Mouse (Mus musculus) heart, adult 18-20 months (tissue): ENCODE data around the gene Gm28710. TPM values are rescaled to one million over a fixed set of nuclear protein-coding genes. Genes with fewer than 3 reads are reported as not detected.

Source experiments
- DNase-seq, 2 experiments: peaks; one replicate each; pipeline ENCODE4 v3.0.0; 2021 to 2022; ENCODE audit warnings: mixed read lengths in 1 of 2
- long read RNA-seq, 2 experiments: library from polyadenylated mRNA; stranded (forward); transcript quantifications; one replicate each; pipeline ENCODE4 v2.0.0; 2021
- total RNA-seq, 2 experiments: library from RNA; stranded (reverse); gene quantifications; 2 replicates each; pipeline ENCODE4 v1.2.3; 2021

Gm28710 gene
- total RNA-seq, result not detected
- long read RNA-seq, experiment 1, result 0 reads
- long read RNA-seq, experiment 2, result 0 reads

DNA sequence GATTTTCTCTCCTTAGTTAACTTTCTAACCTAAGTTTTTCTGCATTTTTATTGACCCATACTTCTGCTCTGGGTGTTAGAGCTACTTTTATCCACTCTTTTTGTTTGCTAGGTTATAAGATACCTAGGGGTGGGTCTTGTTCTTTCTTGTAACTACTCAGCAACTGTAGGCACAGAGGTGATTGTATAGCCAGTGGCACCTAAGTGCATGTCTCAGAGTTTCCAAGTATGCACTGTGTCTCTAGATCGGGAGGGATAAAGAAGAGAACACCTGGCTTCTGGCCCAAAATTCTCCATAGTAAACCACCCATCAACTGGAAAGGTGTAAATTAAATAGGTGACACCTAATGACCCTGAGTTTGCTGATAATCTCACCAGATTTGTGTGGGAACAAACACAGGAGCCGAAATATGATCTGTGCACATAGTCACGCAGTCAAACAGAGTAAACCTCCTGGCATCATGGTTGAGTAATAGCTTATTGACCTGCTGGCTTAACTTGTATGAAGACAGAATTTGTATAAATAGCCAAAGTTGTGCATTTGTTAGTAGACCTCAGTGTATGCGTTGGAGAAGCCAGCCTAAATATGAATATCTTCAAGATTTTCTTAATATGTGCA lies at the start of gene Gm28710:
Gene Gm28710 (plus strand): TSS at position 568 of the 618 bp plus-strand sequence.
- no peak for DNase-seq

DNA sequence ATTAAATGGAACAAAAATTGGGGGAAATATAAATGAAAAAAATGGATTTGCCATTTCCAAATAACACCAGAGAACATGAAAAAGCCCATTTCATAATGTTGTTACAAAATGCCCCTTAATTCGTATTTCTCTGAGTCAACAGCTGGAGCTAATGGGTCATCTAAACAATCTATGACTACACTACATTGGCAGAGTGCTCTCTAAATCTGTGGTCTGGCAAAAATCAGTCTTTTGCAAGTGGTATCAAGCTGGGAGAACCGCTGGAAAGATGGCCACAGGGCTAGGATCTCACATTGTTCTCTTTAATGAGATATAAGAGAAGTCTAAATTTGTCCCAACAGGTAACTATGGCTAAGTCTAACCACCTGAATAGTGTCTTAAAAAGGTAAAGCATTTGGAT lies 14.4 kb upstream of the Gm28710 start:
- no peak for DNase-seq

DNA sequence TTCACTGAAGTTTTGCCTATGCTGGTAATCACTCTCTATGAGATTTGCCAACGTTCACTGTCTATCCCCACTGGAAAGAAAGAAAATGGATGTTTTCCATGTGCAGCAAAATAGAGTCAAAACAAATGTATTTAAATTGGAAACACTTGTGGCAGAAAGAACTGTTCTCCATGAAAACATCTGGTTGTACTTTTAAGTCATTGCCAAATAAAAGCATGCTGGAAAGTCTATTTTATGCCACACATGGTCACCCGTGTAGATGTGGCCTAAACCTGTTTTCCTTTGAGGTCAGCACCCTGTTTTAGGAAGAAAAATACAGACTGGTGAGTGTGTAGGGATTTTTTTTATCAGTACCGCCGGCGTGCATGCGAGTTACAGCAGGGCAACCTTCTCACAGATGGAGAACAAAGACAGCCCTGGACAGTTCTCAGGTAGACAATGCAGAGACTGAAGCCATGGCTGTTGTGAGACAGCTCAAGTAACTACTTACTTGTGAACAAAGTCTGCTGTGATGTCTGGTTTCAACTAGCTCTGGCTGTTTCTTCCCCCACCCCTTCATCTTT lies 12.9 kb upstream of the Gm28710 start:
- no peak for DNase-seq

DNA sequence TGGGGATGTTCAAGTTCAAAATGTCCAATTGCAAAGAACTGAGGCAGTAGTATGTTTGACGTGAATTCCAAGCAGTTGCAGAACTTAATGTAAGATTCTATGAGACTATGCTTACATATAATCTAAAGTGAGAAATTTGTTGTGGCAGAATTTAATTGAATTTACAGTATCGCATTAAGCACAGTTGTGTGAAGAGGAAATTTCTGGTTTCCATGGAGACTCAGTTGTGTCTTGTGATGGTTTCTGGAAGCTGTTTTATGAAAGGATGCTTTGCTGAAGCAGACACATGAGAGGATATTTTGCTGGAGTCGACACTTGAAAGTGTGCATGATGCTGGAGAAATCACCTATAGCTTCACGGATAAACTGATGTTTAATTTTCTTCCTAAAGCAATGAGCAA lies 6.0 kb upstream of the Gm28710 start:
- DNase-seq, result no peak

DNA sequence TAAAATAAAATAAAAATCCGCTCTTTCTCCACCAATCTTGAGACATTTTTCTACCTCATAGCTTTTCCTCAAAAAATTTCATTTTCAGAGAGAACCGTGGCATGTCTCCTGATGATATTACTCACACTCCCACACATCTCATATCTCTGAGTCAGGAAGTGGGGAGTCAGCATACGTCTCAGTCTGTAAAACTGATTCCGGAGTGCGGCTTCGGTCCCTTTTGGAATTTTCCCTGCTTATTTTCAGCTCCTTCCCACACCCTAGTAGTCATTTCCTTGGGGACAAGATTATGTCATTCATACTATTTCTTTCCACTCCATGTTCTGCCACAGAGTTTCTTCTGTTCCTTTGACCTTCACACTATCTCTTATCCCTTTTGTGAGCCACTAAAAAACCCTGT lies 3.4 kb downstream of the Gm28710 start:
- DNase-seq, result peak in 1 of 2 experiments; percentile 0

DNA sequence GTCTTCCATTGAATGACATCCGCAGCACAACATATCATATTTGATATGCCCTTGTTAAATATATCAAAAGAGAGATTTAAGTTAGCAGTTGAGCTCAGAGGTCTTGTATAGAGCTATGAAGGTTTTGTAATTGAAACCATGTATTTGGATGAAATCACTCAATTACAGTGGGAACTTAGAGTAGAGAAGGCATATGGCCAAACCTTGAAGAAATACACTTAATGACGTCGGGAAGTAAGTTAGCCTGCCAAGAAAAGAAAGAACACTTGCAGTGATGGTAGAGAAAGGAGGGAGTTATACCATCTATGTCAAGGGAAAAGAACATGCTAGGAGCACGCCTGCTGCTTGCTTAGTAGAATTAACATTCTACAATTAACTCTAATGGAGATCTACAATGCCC lies 11.1 kb downstream of the Gm28710 start:
- no peak for DNase-seq

DNA sequence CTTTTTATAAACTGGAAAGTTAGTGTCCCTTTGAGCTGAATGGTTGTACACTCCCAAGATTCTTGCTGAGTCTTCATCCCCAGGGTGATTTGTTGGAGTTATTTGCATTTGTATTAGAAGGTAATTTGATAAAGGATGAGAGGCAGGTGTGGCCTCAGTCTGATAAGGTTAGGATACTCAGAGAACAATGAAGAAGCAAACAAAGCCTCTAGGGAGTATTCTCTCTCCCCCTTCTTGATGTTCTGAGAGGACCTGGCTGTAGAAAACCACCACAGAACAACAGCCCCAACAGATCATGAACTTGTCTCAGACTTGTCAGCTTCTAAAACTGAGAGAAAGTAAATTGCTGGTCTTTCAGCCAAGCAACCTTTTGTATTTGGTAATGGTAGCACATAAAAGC lies 47.4 kb downstream of the Gm28710 start:
- DNase-seq, result no peak

DNA sequence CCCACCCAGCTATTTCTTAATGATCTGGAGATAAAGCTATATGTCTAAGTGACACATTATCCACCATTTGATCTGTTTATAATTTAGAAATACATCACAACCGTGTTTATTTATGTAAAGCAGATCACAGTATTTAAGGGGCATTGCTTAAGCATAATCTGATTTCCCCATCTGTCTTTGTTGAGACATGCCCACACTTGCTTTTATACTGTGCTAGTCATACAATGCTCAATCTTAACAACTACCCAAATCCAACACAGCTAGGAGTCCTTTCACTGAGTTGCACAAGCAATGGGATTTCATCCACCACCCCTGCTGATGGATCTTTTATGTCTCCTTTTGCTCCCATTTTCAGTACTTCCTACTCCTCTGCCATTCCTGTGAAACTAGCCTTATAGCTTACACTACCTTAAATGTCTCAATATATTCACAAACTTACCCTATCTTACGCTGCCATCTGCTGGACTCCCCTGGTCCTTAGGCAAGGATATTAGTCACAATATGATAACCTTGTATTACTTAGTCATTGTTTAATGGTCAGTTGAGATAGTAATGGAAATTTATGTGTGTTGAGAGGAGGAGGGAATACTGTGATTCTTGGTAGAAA lies 77.8 kb downstream of the Gm28710 start:
- DNase-seq, result peak; percentile 2 to 38

DNA sequence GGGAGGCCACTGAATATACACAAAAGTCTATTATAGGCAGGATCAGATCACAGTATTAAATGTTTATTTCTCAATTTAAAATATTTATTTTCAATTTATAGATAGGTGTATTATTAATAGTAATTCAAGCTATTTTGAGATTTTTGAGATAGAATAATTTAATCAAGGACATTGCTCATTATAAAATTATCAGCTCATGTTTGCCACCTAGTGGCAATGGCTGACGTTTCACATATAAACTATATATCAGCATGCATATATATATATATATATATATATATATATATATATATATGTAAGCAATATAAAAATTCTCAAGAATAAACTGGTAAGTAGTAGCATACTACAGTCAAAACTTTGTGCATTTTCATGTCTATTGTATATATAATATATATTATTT lies 102.6 kb downstream of the Gm28710 start:
- peak in 1 of 2 experiments; percentile 3 for DNase-seq

DNA sequence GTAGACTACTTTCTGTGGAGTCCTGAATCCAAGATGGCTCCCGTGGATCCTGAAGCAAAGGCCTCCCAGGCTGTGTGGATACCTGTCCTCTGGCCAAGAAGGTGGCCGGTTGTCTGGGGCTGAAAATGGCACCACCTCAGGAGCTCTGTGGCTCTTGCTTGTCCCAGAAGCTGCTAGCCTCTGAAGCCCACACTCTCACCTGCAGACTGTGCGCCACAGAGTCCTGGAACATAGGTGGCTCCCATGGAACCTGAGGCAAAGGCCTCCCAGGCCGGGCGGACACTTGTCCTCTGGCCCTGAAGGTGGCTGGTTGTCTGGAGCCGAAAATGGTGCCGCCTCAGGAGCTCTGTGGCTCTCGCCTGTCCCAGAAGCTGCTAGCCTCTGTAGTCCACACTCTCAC lies 128.2 kb downstream of the Gm28710 start:
- no peak for DNase-seq

DNA sequence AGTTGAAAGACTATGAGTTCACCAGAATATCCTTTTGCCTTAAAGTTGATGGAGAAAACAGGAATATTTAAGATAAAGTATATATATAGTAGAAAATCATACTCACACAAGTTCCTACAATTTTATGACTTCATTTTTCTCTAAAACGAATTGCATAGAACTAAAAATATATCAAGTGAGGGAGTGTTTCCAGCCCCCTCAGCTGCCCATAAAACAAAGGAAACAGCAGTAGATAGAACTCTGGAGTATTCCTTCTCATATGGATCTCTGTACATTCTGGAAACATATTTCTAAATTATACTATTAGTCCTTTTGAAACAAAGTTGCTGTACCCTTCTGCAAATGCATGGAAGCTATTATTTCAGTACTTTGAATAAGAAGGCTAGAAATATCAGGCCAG lies 130.9 kb downstream of the Gm28710 start:
- DNase-seq, result no peak

Other genes with a start within 250 kb of the Gm28710 start
- under 1 TPM; 0.77 to 0.84 TPM for gene Hgf, start 238.3 kb upstream of the Gm28710 start, total RNA-seq